Mouse (Mus musculus) MEL (cell line): ENCODE measurements around the gene Dock7. TPM values are rescaled to one million over a fixed set of nuclear protein-coding genes. Genes with fewer than 3 reads are reported as not detected.

Source experiments
- HCFC1 ChIP-seq: IDR thresholded peaks from 2 replicates; pipeline ENCODE4 v1.6.1; 2012; ENCODE audit warnings: low read depth, mild to moderate bottlenecking, inconsistent platforms, low read length, improper control_type of control experiment, moderate library complexity
- MAZ ChIP-seq: IDR thresholded peaks from 2 replicates; pipeline ENCODE4 v1.6.1; 2012; ENCODE audit warnings: low read depth, mild to moderate bottlenecking, inconsistent platforms, low read length, improper control_type of control experiment
- POLR2A ChIP-seq, 2 experiments: IDR thresholded peaks; 2 replicates each; pipeline ENCODE4 v1.6.1; 2011 to 2012; ENCODE audit warnings: low read length in 2 of 2, mild to moderate bottlenecking in 2 of 2, control low read depth in 1 of 2, improper control_type of control experiment in 1 of 2, low read depth in 1 of 2, moderate library complexity in 1 of 2; ENCODE audit not compliant: control insufficient read depth in 1 of 2, insufficient read depth in 1 of 2, poor library complexity in 1 of 2
- SIN3A ChIP-seq: IDR thresholded peaks from 2 replicates; pipeline ENCODE4 v1.6.1; 2012; ENCODE audit warnings: low read length, improper control_type of control experiment, inconsistent platforms
- TAL1 ChIP-seq: IDR thresholded peaks from 2 replicates; pipeline ENCODE4 v1.6.1; 2012; ENCODE audit warnings: mild to moderate bottlenecking, inconsistent platforms, low read length, moderate library complexity, mixed read lengths
- polyA plus RNA-seq, 2 experiments: library from polyadenylated mRNA; stranded (reverse) in 1 of 2; unstranded in 1 of 2; fragments of >175 nt in 1 of 2; fragments of >200 nt in 1 of 2; gene quantifications; 2 replicates each; pipeline versions ENCODE4 v1.2.1 to v1.2.4; 2012; ENCODE audit warnings: low replicate concordance in 2 of 2, low read depth in 1 of 2; ENCODE audit not compliant: insufficient read length in 2 of 2, insufficient read depth in 1 of 2, missing spikeins in 1 of 2
- total RNA-seq: library from RNA; depleted of rRNA; stranded (reverse); fragments of 300-350 nt; gene quantifications from 2 replicates; pipeline ENCODE4 v1.2.3, GENCODE M21; 2012; rRNA removed

Gene Dock7
- total and polyA plus RNA-seq, 3 experiments = 19.5 to 19.8 TPM; not detected in 1

- TF ChIP-seq SIN3A (no peak), HCFC1 (no peak), POLR2A (IDR thresholded peaks at IDR 0.05; ENCODE audit: control insufficient read depth in 1 of 2, insufficient read depth in 1 of 2, low read depth in 1 of 2, low read length in 2 of 2, poor library complexity in 1 of 2) (no peak), MAZ (0 out of 2 replicates have a peak, but pooled peaks have one; percentile 28), TAL1 (no peak)
Observed at GRCm38 (mm10) chr4:98887148-98887547, 233.6 kb downstream of the Dock7 start (continued).

Other genes starting within 250 kb of the Dock7 start
- gene Usp1, start 197.1 kb downstream of the Dock7 start, total RNA-seq = 68.6 and 70.1 TPM in 2 replicates
- 100 to 1,000 TPM in 1 of 2 experiments, not detected in 1; 128 TPM for gene Usp1, start 197.1 kb downstream of the Dock7 start, polyA plus RNA-seq
- gene Angptl3, start 90.0 kb downstream of the Dock7 start, total RNA-seq = 0.10 and 0.12 TPM in 2 replicates
- gene Angptl3, start 90.0 kb downstream of the Dock7 start, polyA plus RNA-seq = under 1 TPM in 1 of 2 experiments, not detected in 1; 0.04 TPM
- 1.2 and 1.9 TPM in 2 replicates for gene Atg4c, start 73.0 kb upstream of the Dock7 start, total RNA-seq
- gene Atg4c, start 73.0 kb upstream of the Dock7 start, polyA plus RNA-seq = 1 to 10 TPM in 1 of 2 experiments, not detected in 1; 2.3 TPM
- gene Gm12689, start 175.0 kb upstream of the Dock7 start, total RNA-seq = not detected in 2 replicates
- gene Gm12689, start 175.0 kb upstream of the Dock7 start, polyA plus RNA-seq = under 1 TPM in 1 of 2 experiments, not detected in 1; 0.10 TPM